Mouse (Mus musculus): ENCODE results near the gene Aff3. TPM values are rescaled to one million over a fixed set of nuclear protein-coding genes. Genes with fewer than 3 reads are reported as not detected.
A peak's percentile ranks its signal among the peaks of the same experiment; 100 is the strongest.

The Aff3 gene
- polyA plus RNA-seq, 1 experiment from 2014 or later, result 5.7 TPM

DNA sequence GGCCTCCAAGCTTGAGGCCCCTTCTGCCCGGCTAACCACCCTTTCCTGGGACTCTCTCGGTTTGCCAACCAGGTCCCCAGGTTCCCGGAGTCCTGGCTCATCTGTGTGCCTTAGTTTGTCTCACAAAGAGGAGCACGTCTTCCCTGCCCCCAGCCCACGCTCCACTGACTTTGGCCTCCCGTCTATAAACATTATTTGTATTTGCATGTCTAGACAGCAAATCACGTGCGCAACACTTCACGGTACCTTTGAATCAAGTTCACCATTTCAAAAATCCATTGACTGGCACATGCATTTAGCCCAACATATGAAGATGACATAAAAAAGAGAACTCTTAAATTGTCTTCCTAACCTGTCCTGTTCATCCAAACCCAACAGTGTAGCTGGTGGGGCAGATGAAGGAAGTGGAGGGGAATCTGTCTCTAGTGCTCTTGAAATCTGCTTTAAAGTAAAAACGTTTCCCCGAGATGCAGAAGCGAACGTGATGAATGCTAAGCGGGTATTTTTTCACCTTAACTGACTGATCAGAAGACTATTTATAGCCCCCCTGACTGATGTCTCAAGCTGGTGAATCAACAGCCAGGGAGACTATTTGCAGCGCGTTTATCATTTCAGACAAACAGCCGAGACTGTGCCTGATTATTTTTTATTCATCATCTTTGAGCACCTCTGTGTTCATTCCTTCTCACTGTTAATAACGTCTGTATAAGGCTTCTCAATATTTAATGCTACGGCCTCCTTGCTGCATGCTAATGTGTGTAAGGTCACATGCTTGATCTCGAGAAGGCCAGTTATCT, 396.3 kb downstream of the Aff3 start:
- no peak overlapping the region for H3K4me3 ChIP-seq

DNA sequence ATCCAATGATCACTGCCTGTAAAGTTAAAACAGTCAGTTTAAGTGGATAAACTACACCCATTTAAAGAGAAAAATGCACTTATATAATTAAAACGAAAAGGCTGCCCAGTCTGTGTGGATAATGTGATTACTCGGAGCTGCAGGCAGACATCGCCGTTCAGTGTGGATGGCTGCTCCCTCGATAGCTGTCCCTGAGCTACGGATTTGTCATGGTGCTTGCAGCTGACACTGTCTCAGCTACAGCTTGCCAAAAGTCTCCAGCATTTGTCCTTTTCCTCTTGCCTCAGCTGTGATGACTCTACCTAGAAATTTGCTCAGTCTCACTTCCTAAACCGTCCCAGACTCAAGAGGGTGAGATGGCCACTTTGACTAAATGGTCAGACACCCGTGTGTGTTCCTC, 401.5 kb downstream of the Aff3 start:
- no peak overlapping the region for H3K4me2 ChIP-seq
- H3K9ac ChIP-seq, result no peak overlapping the region
- no peak overlapping the region for H3K4me3 ChIP-seq
- 57% methylated on average over 8 of the region's 8 CpGs for WGBS
- H3K36me3 ChIP-seq, result 0 out of 2 replicates have a peak, but pooled peaks cover 4% of the 10 kb centered on the region
- peaks cover 5% of the 10 kb centered on the region; the same call in 1 of the 2 replicates for H3K9me3 ChIP-seq (replicated peaks)
- H3K27ac ChIP-seq (ENCODE audit: poor library complexity, severe bottlenecking), result no peak overlapping the region
- ATAC-seq (ENCODE audit: insufficient number of reproducible peaks, low FRiP score), result no peak
- H3K4me1 ChIP-seq (replicated peaks), result peaks cover 27% of the 10 kb centered on the region
- no peaks in the 10 kb centered on the region for H3K27me3 ChIP-seq (replicated peaks)

More for the DNA sequence above, 396.3 kb downstream of the Aff3 start:
- H3K9me3 ChIP-seq (replicated peaks), result peaks cover 5% of the 10 kb centered on the region; the same call in 1 of the 2 replicates
- peak overlapping the region; percentile 22 for H3K4me2 ChIP-seq
- H3K36me3 ChIP-seq, result 0 out of 2 replicates have a peak, but pooled peaks cover 4% of the 10 kb centered on the region
- no peaks in the 10 kb centered on the region for H3K27me3 ChIP-seq (replicated peaks)
- peaks cover 25% of the 10 kb centered on the region for H3K4me1 ChIP-seq (replicated peaks)
- H3K9ac ChIP-seq, result no peak overlapping the region
- no peak for ATAC-seq (ENCODE audit: insufficient number of reproducible peaks, low FRiP score)
- peak overlapping the region; percentile 24; the same call in 1 of the 2 replicates for H3K27ac ChIP-seq (ENCODE audit: poor library complexity, severe bottlenecking)
- 49% methylated on average over 20 of the region's 20 CpGs for WGBS

DNA sequence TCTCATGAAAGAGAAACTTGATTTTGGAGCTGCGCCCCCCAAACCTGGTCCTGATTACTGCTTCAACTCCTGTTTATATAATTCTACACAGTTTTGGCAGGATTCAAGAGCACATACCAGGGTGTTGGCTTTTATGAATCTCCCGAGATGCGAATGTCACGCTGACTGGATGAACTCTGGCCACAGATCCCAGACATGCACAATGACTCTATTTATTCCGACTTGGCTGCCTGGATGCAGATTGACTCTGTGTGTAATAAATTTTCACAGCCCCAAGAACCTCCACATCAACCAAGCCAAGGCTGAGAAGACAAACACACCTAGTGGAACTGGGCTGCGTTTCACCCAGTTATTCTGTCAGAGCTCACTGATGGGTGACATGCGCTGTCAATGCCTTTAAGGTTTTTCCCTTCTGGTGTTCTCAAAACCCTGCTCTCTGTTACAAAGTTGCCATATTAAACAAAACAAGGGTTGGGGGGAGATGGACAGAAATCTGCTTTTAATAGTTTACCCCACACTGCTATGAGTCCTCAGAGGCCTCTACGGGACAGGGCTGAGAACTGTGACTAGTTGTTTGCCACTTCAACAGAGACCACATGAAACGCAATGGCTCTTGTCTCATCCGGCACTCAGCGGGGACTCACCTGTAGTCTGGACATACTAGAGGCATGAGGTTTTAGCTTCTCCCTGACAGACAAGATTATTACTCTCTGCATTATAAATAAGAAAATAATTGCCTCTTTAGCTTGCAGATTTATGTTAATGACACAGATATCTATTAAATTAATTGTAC, 402.2 kb downstream of the Aff3 start:
- Histone ChIP-seq H3K4me3 (no peak overlapping the region), H3K9me3 (replicated peaks) (peaks cover 5% of the 10 kb centered on the region; the same call in 1 of the 2 replicates), H3K9ac (no peak overlapping the region), H3K36me3 (0 out of 2 replicates have a peak, but pooled peaks cover 4% of the 10 kb centered on the region), H3K27me3 (replicated peaks) (no peaks in the 10 kb centered on the region), H3K4me2 (no peak overlapping the region), H3K4me1 (replicated peaks) (peaks cover 20% of the 10 kb centered on the region), H3K27ac (ENCODE audit: poor library complexity, severe bottlenecking) (no peak overlapping the region)
- no peak for ATAC-seq (ENCODE audit: insufficient number of reproducible peaks, low FRiP score)
- WGBS, result 73% methylated on average over 11 of the region's 11 CpGs

DNA sequence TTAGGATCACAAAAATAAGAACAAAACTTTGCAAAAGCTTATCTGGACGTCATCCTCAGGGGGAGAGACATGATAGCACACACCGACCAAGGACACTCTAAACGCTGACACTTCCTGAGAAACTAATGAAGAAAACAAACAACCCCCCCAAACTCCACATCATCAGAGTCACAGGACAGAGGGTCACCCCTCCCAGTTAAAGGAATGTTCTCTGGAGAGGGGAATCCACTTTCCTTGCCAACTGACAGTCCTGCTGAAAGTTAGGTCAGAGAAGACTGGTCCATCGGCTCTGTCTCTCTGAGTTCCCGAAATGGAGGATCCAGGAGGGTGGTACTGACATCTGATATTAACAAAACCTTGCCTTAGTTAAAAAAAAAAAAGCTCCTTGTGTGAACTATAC, 403.7 kb downstream of the Aff3 start:
- Histone ChIP-seq H3K4me3 (no peak overlapping the region), H3K27me3 (replicated peaks) (no peaks in the 10 kb centered on the region), H3K9me3 (replicated peaks) (peaks cover 5% of the 10 kb centered on the region; the same call in 1 of the 2 replicates), H3K27ac (ENCODE audit: poor library complexity, severe bottlenecking) (no peak overlapping the region), H3K36me3 (0 out of 2 replicates have a peak, but pooled peaks cover 4% of the 10 kb centered on the region), H3K9ac (no peak overlapping the region), H3K4me2 (no peak overlapping the region), H3K4me1 (replicated peaks) (peaks cover 19% of the 10 kb centered on the region)
- ATAC-seq (ENCODE audit: insufficient number of reproducible peaks, low FRiP score), result no peak
- 56% methylated on average over 5 of the region's 5 CpGs for WGBS

DNA sequence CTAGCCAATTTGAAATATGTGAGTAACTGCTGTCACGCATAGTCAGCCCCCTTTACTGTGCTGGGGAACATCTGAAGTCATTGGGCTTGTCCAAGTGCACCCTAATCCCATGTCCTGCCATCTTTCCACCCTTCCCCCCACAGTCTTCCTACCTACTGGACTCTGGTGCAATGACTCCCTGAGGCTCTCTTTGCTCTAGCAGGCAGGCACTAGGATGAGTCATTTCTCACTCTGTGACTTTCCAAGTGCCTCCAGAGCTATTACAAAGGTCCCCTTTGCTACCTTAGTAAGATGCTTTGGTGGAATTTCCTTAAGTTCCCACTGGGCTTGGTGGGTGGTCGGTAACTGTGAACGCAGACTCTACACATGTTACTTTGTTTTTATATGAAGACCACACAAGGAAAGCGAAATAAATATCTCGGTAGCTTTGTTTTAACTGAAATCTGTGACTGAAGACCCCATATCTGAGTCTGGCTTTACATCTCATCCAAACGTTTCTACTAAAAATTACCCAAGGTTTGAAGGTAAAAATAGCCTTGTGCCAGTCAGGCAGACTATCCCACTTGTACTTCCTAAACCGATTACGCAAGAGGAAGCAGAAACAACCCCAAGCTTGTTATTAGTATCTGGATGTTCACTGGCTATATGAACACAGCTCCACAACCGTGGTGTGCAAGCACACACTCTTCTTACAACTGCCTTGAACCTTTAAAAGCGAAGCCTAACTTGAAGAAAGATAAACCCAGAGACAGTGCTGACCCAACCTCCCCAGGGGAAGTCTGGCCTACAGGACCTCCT, 405.0 kb downstream of the Aff3 start:
- H3K27me3 ChIP-seq (replicated peaks), result no peaks in the 10 kb centered on the region
- WGBS, result 67% methylated on average over 10 of the region's 10 CpGs
- no peak overlapping the region for H3K4me3 ChIP-seq
- no peak for ATAC-seq (ENCODE audit: insufficient number of reproducible peaks, low FRiP score)
- no peak overlapping the region for H3K9ac ChIP-seq
- H3K4me2 ChIP-seq, result no peak overlapping the region
- H3K4me1 ChIP-seq (replicated peaks), result peaks cover 19% of the 10 kb centered on the region
- 0 out of 2 replicates have a peak, but pooled peaks cover 4% of the 10 kb centered on the region for H3K36me3 ChIP-seq
- H3K9me3 ChIP-seq (replicated peaks), result peaks cover 5% of the 10 kb centered on the region; the same call in 1 of the 2 replicates
- H3K27ac ChIP-seq (ENCODE audit: poor library complexity, severe bottlenecking), result no peak overlapping the region

DNA sequence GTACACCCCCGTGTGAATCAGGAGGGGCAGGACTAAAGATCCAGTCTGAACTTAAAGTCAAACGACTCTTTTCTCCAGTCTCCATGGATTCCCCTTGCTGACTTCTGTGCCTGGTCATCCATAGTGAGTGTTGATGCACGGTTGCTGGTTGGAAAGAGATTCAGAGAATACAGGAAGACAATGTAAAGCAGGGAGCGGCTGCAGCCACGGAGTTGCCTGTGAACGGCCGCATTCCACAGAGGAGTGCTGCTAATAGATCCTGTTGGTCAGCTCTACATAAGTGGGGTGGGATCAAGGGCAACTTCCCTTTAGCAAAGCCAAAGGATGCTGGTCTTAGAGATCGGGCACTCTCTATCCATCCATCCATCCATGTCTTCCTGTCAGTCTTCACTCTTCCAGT, 410.3 kb downstream of the Aff3 start:
- Histone ChIP-seq H3K27ac (ENCODE audit: poor library complexity, severe bottlenecking) (no peak overlapping the region), H3K27me3 (replicated peaks) (no peaks in the 10 kb centered on the region), H3K36me3 (no peaks in the 10 kb centered on the region), H3K4me1 (replicated peaks) (peaks cover 11% of the 10 kb centered on the region), H3K4me2 (no peak overlapping the region), H3K4me3 (no peak overlapping the region), H3K9ac (no peak overlapping the region), H3K9me3 (replicated peaks) (no peaks in the 10 kb centered on the region)
- no peak for ATAC-seq (ENCODE audit: insufficient number of reproducible peaks, low FRiP score)
- WGBS, result 61% methylated on average over 8 of the region's 8 CpGs

DNA sequence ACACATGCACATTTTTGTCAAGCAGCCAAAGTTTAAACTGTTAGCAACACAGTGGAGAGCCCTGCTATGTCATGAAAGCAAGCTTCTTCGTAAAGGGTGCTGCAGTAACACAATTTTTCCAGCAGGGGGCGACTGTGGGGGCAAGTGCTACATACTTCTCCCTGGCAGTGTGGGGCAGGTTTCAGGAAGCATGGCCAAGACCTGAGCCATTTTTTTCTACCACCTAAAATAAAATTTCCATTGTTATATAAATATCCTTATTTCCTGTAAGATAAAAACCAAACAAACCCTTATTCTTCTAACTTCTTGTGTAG, 412.0 kb downstream of the Aff3 start:
- Histone ChIP-seq H3K9me3 (replicated peaks) (no peaks in the 10 kb centered on the region), H3K4me3 (no peak overlapping the region), H3K9ac (no peak overlapping the region), H3K4me2 (no peak overlapping the region), H3K27me3 (replicated peaks) (no peaks in the 10 kb centered on the region), H3K36me3 (no peaks in the 10 kb centered on the region), H3K27ac (ENCODE audit: poor library complexity, severe bottlenecking) (no peak overlapping the region), H3K4me1 (replicated peaks) (peaks cover 16% of the 10 kb centered on the region)
- ATAC-seq (ENCODE audit: insufficient number of reproducible peaks, low FRiP score), result no peak
- WGBS, result 40% methylated on average over 2 of the region's 2 CpGs

DNA sequence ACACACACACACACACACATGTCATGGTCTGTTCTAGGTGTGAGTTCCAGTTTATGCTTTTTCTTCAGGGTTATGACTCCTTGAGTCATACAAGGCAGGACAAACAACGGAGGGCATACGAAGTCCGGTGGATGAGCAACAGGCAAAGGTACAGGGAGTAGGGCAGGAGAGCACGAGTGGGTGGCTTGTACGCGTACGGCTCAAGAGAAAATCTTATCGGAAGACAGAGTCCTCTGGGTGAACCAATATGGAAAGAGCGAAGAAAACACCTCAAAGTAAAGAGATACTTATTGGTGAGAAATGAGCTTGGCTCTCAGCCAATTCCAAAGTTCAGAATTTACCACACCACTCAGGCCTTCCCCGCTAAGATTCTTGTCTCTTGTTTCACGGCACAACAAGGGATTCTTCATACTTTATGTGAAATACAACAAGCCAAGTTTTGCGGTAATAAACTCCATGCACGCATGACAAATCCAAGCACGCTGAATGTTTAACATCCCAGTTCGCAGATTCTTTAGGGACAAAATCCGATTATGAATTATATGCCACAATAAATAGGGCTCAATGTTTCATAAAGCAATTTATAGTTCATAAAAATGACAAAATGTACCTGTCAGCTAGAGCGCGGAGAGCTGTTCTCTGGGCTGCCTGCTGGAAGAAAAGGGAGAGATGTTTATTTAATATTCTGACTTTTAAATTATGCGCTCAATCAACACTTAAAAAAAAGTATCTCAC, 412.6 kb downstream of the Aff3 start:
- Histone ChIP-seq H3K4me1 (replicated peaks) (peaks cover 14% of the 10 kb centered on the region), H3K9me3 (replicated peaks) (no peaks in the 10 kb centered on the region), H3K4me3 (no peak overlapping the region), H3K27ac (ENCODE audit: poor library complexity, severe bottlenecking) (no peak overlapping the region), H3K36me3 (no peaks in the 10 kb centered on the region), H3K4me2 (no peak overlapping the region), H3K27me3 (replicated peaks) (no peaks in the 10 kb centered on the region), H3K9ac (no peak overlapping the region)
- 84% methylated on average over 19 of the region's 19 CpGs for WGBS
- ATAC-seq (ENCODE audit: insufficient number of reproducible peaks, low FRiP score), result no peak

DNA sequence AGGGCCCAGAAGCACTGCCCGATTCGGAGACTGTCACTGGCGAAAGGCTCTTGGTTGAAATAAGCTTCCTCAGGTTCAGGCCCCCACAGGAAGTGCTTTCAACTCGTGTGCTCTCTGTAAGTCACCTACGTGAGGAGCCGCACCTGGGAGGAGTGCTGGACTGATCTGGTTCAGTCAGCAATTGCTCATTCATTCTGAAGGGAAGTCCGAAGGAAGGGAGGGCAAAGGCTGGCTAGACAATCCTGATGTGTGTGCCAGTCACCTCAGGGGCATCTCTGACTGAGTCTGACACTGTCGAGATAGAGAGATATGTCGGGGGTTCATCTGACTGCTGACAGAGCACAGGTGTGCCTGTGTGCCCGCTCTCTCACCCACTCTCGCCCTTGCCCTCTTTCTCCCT, 413.3 kb downstream of the Aff3 start:
- no peak overlapping the region for H3K4me3 ChIP-seq
- no peak overlapping the region for H3K9ac ChIP-seq
- ATAC-seq (ENCODE audit: insufficient number of reproducible peaks, low FRiP score), result no peak
- 83% methylated on average over 11 of the region's 11 CpGs for WGBS
- no peak overlapping the region for H3K4me2 ChIP-seq
- no peak overlapping the region for H3K27ac ChIP-seq (ENCODE audit: poor library complexity, severe bottlenecking)
- no peaks in the 10 kb centered on the region for H3K36me3 ChIP-seq
- H3K27me3 ChIP-seq (replicated peaks), result no peaks in the 10 kb centered on the region
- no peaks in the 10 kb centered on the region for H3K9me3 ChIP-seq (replicated peaks)
- peaks cover 14% of the 10 kb centered on the region for H3K4me1 ChIP-seq (replicated peaks)

DNA sequence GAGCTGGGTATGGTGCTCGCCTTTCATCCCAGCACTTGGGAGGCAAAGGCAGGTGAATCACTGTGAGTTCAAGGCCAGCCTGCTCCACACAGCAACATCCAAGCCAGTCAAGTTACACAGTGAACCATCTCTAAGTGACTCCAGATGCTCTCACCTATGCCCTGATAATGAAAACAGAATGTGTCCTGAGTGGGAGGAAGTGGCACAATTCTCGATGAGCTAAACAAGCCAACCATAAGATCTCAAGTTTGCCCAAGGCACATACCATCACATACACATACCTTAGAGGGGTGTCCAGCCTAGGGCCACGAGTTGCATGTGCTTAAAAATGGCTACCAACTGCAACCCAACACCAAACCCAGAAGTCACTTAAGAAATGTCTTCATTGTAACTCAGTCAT, 414.5 kb downstream of the Aff3 start:
- Histone ChIP-seq H3K36me3 (no peaks in the 10 kb centered on the region), H3K4me3 (no peak overlapping the region), H3K4me1 (replicated peaks) (peaks cover 14% of the 10 kb centered on the region), H3K27ac (ENCODE audit: poor library complexity, severe bottlenecking) (no peak overlapping the region), H3K9me3 (replicated peaks) (no peaks in the 10 kb centered on the region), H3K9ac (no peak overlapping the region), H3K27me3 (replicated peaks) (no peaks in the 10 kb centered on the region), H3K4me2 (no peak overlapping the region)
- WGBS, result 87% methylated on average over 3 of the region's 3 CpGs
- ATAC-seq (ENCODE audit: insufficient number of reproducible peaks, low FRiP score), result no peak
